Mouse (Mus musculus): ENCODE results near the gene Vmn1r132. TPM values are rescaled to one million over a fixed set of nuclear protein-coding genes. Genes with fewer than 3 reads are reported as not detected.
"Not testable (repeated sequence)": the region's sequence is repeated elsewhere in the genome, so short reads cannot be mapped to it uniquely, and the experiment has no call there.

The Vmn1r132 gene
- total RNA-seq (2021): not detected
- long read RNA-seq, experiment 1: 0 reads
- long read RNA-seq, experiment 2: 0 reads

DNA sequence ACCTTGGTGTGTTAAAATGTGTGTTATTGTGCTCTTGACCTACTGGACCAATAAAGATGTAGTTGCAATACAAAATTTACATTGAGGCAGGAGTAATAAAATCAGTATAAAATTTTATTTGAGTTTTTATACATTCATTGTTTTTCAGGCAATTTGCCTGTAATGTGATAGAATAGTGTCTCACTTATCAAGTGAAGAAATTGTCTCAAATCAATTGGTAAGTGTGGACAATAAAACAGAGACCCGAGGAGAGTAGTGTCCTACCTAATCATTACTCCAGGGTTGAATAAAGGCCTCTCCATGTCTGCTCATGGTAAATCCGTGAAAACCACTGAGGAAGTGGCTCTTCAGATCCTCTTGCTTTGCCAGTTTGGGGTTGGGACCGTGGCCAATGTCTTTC, at the start of gene Vmn1r132:
Vmn1r132 (plus strand) TSS at position 301 of the 400 bp plus-strand sequence.
- not testable (repeated sequence) for DNase-seq (ENCODE audit: low spot score in 2 of 2)

Other genes starting within 250 kb of the Vmn1r132 start
- gene Gm6882, start 181.3 kb upstream of the Vmn1r132 start, total RNA-seq (2021): not detected
- gene Vmn1r130, start 102.3 kb upstream of the Vmn1r132 start, total RNA-seq (2021): not detected
- gene Vmn1r131, start 68.0 kb upstream of the Vmn1r132 start, total RNA-seq (2021): not detected
- not detected for gene Gm4175, start 147.4 kb downstream of the Vmn1r132 start, total RNA-seq (2021)
- gene Gm4177, start 182.6 kb downstream of the Vmn1r132 start, total RNA-seq (2021): not detected
- gene Vmn1r135, start 218.3 kb downstream of the Vmn1r132 start, total RNA-seq (2021): not detected
- gene Gm5725, start 230.2 kb downstream of the Vmn1r132 start, total RNA-seq (2021): not detected